Mouse (Mus musculus): ENCODE measurements at regions not wholly inside any gene's neighbourhood (a gene's known extent, or its start where the extent isn't known, plus 50 kb on each side); places are given as distances from the start of the nearest gene placed in this dataset.

- Histone ChIP-seq H3K4me3 (ENCODE audit: inconsistent target) (no peak overlapping the region), H3K27ac (no peak overlapping the region), H3K79me2 (ENCODE audit: inconsistent target) (no peaks in the 10 kb centered on the region), H3K36me3 (ENCODE audit: inconsistent target) (no peaks in the 10 kb centered on the region)
- WGBS (ENCODE audit: missing documents): 68% methylated on average over 11 of the region's 12 CpGs
Observed at GRCm38 (mm10) chr4:150721619-150722283, 69.8 kb upstream of the Slc45a1 start.

GRCm38 (mm10) chr4:150717866-150718265 is 65.9 kb upstream of the Slc45a1 start:
- Histone ChIP-seq H3K4me3 (ENCODE audit: inconsistent target) (no peak overlapping the region), H3K79me2 (ENCODE audit: inconsistent target) (no peaks in the 10 kb centered on the region), H3K27ac (no peak overlapping the region), H3K36me3 (ENCODE audit: inconsistent target) (no peaks in the 10 kb centered on the region)
- WGBS (ENCODE audit: missing documents): 95% methylated on average over 7 of the region's 7 CpGs

GRCm38 (mm10) chr4:150715051-150715450 is 63.1 kb upstream of the Slc45a1 start:
- WGBS (ENCODE audit: missing documents): 93% methylated on average over 2 of the region's 2 CpGs
- no peaks in the 10 kb centered on the region for H3K79me2 ChIP-seq (ENCODE audit: inconsistent target)
- no peak overlapping the region for H3K4me3 ChIP-seq (ENCODE audit: inconsistent target)
- H3K27ac ChIP-seq: no peak overlapping the region
- H3K36me3 ChIP-seq (ENCODE audit: inconsistent target): no peaks in the 10 kb centered on the region

- Histone ChIP-seq H3K27ac (no peak overlapping the region), H3K4me3 (ENCODE audit: inconsistent target) (no peak overlapping the region), H3K79me2 (ENCODE audit: inconsistent target) (no peaks in the 10 kb centered on the region), H3K36me3 (ENCODE audit: inconsistent target) (no peaks in the 10 kb centered on the region)
- WGBS (ENCODE audit: missing documents): 22% methylated on average over 5 of the region's 5 CpGs
Observed at GRCm38 (mm10) chr4:150713291-150713690, 61.3 kb upstream of the Slc45a1 start.

- 96% methylated on average over 10 of the region's 10 CpGs for WGBS (ENCODE audit: missing documents)
- no peak overlapping the region for H3K4me3 ChIP-seq (ENCODE audit: inconsistent target)
- H3K27ac ChIP-seq: no peak overlapping the region
- H3K36me3 ChIP-seq (ENCODE audit: inconsistent target): no peaks in the 10 kb centered on the region
- no peaks in the 10 kb centered on the region for H3K79me2 ChIP-seq (ENCODE audit: inconsistent target)
Observed at GRCm38 (mm10) chr4:150712856-150713255, 60.9 kb upstream of the Slc45a1 start.

GRCm38 (mm10) chr4:150711646-150712045 is 59.7 kb upstream of the Slc45a1 start:
- Histone ChIP-seq H3K36me3 (ENCODE audit: inconsistent target) (no peaks in the 10 kb centered on the region), H3K79me2 (ENCODE audit: inconsistent target) (no peaks in the 10 kb centered on the region), H3K4me3 (ENCODE audit: inconsistent target) (no peak overlapping the region), H3K27ac (no peak overlapping the region)
- 98% methylated on average over 6 of the region's 6 CpGs for WGBS (ENCODE audit: missing documents)

- Histone ChIP-seq H3K4me3 (ENCODE audit: inconsistent target) (no peak overlapping the region), H3K27ac (no peak overlapping the region), H3K36me3 (ENCODE audit: inconsistent target) (no peaks in the 10 kb centered on the region), H3K79me2 (ENCODE audit: inconsistent target) (no peaks in the 10 kb centered on the region)
- 86% methylated on average over 11 of the region's 11 CpGs for WGBS (ENCODE audit: missing documents)
Observed at GRCm38 (mm10) chr4:150709391-150710130, 57.6 kb upstream of the Slc45a1 start.

GRCm38 (mm10) chr4:150708572-150708984 is 56.6 kb upstream of the Slc45a1 start:
- no peak overlapping the region for H3K27ac ChIP-seq
- no peaks in the 10 kb centered on the region for H3K36me3 ChIP-seq (ENCODE audit: inconsistent target)
- WGBS (ENCODE audit: missing documents): 78% methylated on average over 4 of the region's 4 CpGs
- no peaks in the 10 kb centered on the region for H3K79me2 ChIP-seq (ENCODE audit: inconsistent target)
- no peak overlapping the region for H3K4me3 ChIP-seq (ENCODE audit: inconsistent target)

GRCm38 (mm10) chr4:150707725-150708571 is 56.0 kb upstream of the Slc45a1 start:
- H3K79me2 ChIP-seq (ENCODE audit: inconsistent target): no peaks in the 10 kb centered on the region
- H3K4me3 ChIP-seq (ENCODE audit: inconsistent target): no peak overlapping the region
- no peak overlapping the region for H3K27ac ChIP-seq
- no peaks in the 10 kb centered on the region for H3K36me3 ChIP-seq (ENCODE audit: inconsistent target)
- WGBS (ENCODE audit: missing documents): 89% methylated on average over 20 of the region's 20 CpGs

GRCm38 (mm10) chr4:150706793-150707724 is 55.1 kb upstream of the Slc45a1 start:
- WGBS (ENCODE audit: missing documents): 80% methylated on average over 18 of the region's 19 CpGs
- Histone ChIP-seq H3K27ac (no peak overlapping the region), H3K36me3 (ENCODE audit: inconsistent target) (no peaks in the 10 kb centered on the region), H3K4me3 (ENCODE audit: inconsistent target) (no peak overlapping the region), H3K79me2 (ENCODE audit: inconsistent target) (no peaks in the 10 kb centered on the region)

- H3K36me3 ChIP-seq (ENCODE audit: inconsistent target): no peaks in the 10 kb centered on the region
- WGBS (ENCODE audit: missing documents): 96% methylated on average over 7 of the region's 7 CpGs
- no peak overlapping the region for H3K4me3 ChIP-seq (ENCODE audit: inconsistent target)
- H3K27ac ChIP-seq: no peak overlapping the region
- H3K79me2 ChIP-seq (ENCODE audit: inconsistent target): no peaks in the 10 kb centered on the region
Observed at GRCm38 (mm10) chr4:150706291-150706690, 54.3 kb upstream of the Slc45a1 start.

GRCm38 (mm10) chr4:150703266-150703665 is 51.3 kb upstream of the Slc45a1 start:
- 95% methylated on average over 5 of the region's 5 CpGs for whole genome bisulfite sequencing (ENCODE audit: missing documents)
- no peaks in the 10 kb centered on the region for H3K36me3 ChIP-seq (ENCODE audit: inconsistent target)
- H3K79me2 ChIP-seq (ENCODE audit: inconsistent target): no peaks in the 10 kb centered on the region
- H3K4me3 ChIP-seq (ENCODE audit: inconsistent target): no peak overlapping the region
- H3K27ac ChIP-seq: no peak overlapping the region
